Mouse (Mus musculus) stomach, postnatal 0 days (tissue): ENCODE results near the gene Fosb.

Experiments
- CTCF ChIP-seq: IDR thresholded peaks from 2 replicates; pipeline ENCODE4 v1.5.1; 2016; ENCODE audit warnings: antibody characterized with exemption, low read depth, mild to moderate bottlenecking, moderate library complexity
- EP300 ChIP-seq: optimal IDR thresholded peaks from 2 replicates; pipeline ENCODE3; 2016; ENCODE audit warnings: antibody characterized with exemption

DNA sequence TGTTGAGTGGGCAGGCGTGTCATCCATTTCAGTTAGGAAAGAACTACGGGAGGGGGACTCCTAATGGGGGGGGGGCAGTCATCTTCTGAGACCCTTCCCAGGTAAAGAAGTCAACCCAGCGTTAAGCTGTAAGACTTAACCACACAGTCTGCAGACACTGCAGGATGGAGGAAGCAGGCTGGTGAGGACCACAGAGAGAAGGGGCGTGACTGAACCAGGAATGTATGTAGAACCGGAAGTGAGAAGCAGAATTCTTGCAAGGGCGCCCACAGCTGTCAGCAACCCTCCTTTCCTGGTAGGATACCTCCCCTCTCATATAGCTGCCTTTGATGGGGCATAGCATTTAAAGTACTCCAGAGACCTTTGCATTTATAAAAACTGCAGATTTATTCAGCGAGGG lies 53.3 kb downstream of the Fosb start:
- TF ChIP-seq EP300 (no peak), CTCF (no peak)
